Mouse (Mus musculus): ENCODE data around the gene Heatr3.
"Not testable (repeated sequence)": the region's sequence is repeated elsewhere in the genome, so short reads cannot be mapped to it uniquely, and the experiment has no call there.

Gene Heatr3

DNA sequence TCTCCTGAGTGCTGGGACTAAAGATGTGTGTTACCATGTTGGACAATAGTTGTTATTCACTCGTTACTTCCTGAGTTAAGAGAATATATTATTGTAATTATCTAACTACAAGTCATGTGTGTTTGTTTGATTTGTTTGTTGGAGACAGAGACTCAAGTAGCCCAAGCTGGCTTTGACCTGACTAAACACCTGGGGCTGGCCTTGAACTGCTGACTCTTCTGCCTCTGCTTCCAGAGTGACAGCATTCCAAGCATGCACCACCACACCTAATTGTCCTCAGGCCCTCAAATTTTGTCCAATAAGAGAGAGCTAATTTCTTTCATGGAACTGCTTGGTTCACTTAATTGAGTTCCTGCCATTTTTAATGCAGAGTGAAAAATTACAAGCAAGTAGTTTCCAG, 47.3 kb downstream of the Heatr3 start:
- in situ Hi-C loops (cut with MboI; ENCODE audit: low sequenced_read_pairs), result no loop called here

DNA sequence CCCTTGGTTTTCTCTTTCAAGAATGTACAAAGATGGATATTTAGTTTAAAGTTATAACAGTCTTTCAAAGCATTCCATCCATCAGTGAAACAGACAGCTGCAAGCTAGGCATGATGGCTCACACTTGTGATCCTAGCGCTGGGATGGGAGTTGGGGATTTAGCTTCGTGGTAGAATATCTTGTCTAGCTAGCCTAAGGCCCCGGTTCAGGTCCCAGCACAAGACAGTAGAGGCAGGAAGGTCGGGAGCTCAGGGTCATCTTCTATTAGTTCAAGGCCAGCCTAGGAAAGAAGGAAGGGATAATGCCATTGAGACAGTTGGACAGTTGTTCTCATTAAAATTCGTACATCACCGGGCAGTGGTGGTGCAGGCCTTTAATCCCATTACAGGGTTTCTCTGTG, 48.1 kb downstream of the Heatr3 start:
- in situ Hi-C loops (cut with MboI; ENCODE audit: low sequenced_read_pairs), result no loop called here

GRCm38 (mm10) chr8:88197328-88197727, 59.7 kb downstream of the Heatr3 start:
- in situ Hi-C loops (cut with MboI; ENCODE audit: low sequenced_read_pairs), result no loop called here

- in situ Hi-C loops (cut with MboI; ENCODE audit: low sequenced_read_pairs), result no loop called here
Measured at GRCm38 (mm10) chr8:88198551-88198944, 60.9 kb downstream of the Heatr3 start.

DNA sequence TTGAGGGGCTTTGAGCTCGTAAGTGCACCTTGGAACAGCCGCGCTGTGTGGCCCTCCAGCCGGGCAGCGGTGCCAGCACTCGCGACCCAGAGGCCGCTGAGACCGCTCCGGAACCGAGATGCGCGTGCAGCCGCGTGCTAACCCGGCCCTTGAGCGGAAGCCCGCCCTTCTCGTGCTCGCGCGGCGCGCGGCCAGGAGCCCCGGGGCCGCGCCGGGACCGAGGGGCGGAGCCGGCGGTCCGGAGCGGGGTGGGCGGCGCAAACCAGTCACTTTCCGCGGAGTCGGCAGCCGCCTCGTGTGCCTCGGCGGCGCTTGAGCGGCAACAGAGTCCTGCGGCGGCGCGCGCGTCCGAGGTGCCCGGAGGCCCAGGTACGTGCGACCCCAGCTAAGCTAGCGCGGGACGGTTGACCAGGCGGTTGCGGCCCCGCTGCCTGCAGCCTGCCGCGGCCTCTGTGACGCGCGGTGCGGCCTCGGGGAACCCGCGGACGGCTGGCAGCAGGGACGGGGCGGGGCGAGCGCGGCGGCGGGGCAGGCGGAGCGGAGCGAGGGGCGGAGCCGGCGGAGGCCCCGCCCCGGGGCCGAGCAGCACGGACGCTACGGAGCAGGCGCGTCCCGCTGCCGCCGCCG, 61.4 kb downstream of the Heatr3 start, which contains the start of gene Tent4b:
Tent4b (plus strand) TSS at position 269 of the 627 bp plus-strand sequence.
- in situ Hi-C loops (cut with MboI; ENCODE audit: low sequenced_read_pairs), result no loop called here

DNA sequence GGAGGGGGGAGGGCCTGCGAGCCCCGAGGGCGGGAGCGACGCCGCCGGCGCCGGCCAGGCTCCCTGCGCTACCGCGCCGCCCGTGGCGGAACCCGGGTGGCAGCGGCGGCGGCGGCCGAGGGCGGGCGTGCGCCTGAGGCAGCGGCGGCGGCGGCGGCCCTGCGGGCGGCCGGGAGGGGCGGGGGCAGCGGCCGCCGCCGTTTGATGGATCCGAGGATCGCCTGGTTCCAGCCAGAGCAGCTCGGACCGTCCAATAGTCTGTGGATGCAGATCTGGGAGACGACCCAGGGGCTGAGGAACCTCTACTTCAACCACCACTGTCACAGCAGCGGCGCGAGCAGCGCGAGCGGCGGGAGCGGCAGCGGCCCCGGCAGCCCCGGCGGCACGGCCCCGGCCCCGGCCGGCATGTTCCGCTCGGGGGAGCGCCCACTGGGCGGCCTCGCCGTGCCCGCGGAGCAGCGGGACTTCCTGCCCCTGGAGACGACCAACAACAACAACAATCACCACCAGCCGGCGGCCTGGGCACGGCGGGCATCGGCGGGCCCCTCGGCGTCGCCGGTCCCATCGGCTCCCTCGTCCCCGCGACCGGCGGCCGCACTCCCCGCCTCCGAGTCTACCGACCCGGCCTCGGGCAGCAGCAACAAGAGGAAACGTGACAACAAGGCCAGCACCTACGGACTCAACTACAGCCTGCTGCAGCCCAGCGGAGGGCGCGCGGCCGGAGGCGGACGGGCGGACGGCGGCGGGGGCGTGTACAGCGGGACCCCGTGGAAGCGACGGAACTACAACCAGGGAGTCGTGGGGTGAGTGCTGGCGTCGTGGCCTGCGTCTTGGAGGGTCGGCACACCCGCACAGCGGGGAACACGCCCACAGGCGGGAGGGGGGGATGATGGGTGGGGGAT, 62.3 kb downstream of the Heatr3 start:
- in situ Hi-C loops (cut with MboI; ENCODE audit: low sequenced_read_pairs), result no loop called here

DNA sequence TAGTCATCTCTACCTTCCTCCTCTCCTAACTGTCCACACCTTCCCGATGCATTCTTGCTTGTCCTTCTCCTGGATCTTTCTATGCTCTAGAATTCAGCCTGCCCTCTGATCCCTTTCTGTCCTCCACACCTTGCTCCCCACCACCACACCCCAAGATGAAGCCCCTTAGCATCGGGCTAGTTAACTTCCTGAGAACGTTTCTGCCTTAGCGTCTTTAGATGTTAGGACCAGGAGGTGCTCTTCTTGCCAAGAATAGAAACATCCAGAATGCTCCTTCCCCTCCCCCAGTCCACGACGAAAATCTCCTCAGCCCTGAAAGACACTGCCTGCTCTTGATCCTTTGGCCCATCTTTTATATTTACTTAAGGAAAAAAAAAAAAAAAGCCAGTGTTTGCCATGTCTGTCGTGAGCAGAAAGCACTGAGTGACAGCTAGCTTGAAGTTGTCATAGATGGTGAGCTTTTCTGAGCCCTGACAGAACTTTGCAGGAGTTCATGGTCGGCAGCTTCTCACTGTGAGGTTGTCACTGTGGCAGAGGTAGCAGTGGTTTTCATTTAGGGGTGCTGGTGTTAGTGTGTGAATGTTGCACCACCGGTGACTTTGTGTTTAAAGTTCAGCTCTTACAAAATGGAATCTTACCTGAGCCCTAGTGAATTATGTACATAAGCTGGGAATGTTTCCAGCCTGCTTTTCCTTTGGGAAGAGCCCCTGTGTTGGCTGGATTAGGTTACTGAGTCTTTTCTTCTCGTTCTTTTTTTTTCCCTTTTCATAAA, 63.3 kb downstream of the Heatr3 start:
- in situ Hi-C loops (cut with MboI; ENCODE audit: low sequenced_read_pairs), result no loop called here

- in situ Hi-C loops (cut with MboI; ENCODE audit: low sequenced_read_pairs), result no loop called here
Measured at GRCm38 (mm10) chr8:88201641-88202040, 64.0 kb downstream of the Heatr3 start.

- in situ Hi-C loops (cut with MboI; ENCODE audit: low sequenced_read_pairs), result no loop called here
Measured at GRCm38 (mm10) chr8:88206016-88206415, 68.4 kb downstream of the Heatr3 start.

- in situ Hi-C loops (cut with MboI; ENCODE audit: low sequenced_read_pairs), result no loop called here
Measured at GRCm38 (mm10) chr8:88207121-88207821, 69.6 kb downstream of the Heatr3 start.

DNA sequence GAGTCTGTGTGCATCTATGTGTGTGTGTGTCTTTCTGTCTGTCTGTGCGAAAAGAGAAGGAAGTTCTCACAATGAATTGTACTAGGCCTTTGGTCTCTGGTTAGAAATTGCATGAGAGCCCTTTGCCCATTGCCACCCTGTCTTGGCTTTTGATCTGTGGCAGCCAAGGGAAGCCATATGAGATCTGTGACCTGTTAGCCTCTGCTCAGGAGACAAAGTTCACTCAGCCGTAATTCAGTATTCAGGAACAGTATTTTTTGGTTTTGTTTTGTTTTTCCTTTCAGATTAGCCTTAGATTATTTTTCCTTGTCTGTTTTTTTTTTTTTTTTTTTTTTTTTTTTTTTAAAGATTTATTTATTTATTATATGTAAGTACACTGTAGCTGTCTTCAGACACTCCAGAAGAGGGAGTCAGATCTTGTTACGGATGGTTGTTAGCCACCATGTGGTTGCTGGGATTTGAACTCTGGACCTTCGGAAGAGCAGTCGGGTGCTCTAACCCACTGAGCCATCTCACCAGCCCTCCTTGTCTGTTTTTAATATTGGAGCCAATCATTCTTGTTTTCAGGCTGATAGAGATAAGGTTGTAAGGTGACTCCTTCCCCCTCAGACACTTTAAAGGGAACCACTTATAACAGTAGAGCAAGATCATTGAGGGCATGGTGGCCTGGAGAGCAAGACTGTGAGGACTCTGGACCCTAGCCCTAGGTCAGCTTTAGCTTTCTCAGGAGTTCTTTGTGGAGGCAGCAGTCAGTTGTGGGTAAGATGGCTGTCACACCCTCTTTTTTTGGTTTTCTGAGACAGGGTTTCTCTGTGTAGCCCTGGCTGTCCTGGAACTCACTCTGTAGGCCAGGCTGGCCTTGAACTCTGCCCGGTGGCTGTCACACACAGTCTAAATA, 72.5 kb downstream of the Heatr3 start:
- in situ Hi-C loops (cut with MboI; ENCODE audit: low sequenced_read_pairs), result not testable (repeated sequence)

GRCm38 (mm10) chr8:88221353-88221752, 83.7 kb downstream of the Heatr3 start:
- in situ Hi-C loops (cut with MboI; ENCODE audit: low sequenced_read_pairs), result no loop called here

Measured in CH12F3 (cell line).